Mouse (Mus musculus) G1E (cell line): ENCODE results near the gene Trim47.

Experiments
- CTCF ChIP-seq: IDR thresholded peaks from 2 replicates; pipeline ENCODE4 v1.5.1; 2012; ENCODE audit warnings: low read depth, low read length, inconsistent platforms, mixed read lengths
- GATA1 ChIP-seq: IDR thresholded peaks from 2 replicates; pipeline ENCODE4 v1.6.1; 2012; ENCODE audit warnings: borderline replicate concordance, low read length, inconsistent platforms, mixed read lengths

DNA sequence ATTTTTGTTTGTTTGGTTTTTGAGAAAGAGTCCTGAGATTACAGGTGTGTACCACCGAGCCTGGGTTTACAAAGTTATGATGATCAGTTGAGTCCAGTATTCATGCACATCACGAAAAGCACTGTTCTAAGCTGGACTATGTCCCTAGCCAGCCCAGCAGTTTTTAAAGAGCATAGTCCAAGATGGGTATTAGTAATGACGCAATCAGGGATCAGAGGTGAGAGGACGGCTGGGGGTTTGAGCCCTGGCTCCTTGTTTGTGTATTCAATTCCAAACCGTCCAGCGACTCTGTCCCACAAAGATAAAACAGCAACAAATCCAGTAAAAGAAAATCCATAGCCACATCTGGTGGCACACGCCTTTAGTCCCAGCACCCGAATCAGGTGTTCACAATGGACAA, 38.8 kb downstream of the Trim47 start:
- no peak for TF ChIP-seq CTCF
- TF ChIP-seq GATA1: no peak
